9 mouse cellular contexts compared by ENCODE assay signal in genomic region chr11:44453423-44453822, GRCm38 (mm10). TPM values are rescaled to one million over a fixed set of nuclear protein-coding genes. Genes with fewer than 3 reads are reported as not detected.
A peak's percentile ranks its signal among the peaks of the same experiment; 100 is the strongest.
DNase-seq lines count a peak whose midpoint lies in the region; ATAC-seq and TF ChIP-seq lines count a peak whose summit lies in the region.
"Had no signal": no experiment of that assay in that cellular context is flagged by ENCODE, and none has a peak within 500 bp of the region (broad histone marks: within the 10 kb centered on the region; RNA-seq: fewer than 3 reads in every experiment).

No protein-coding gene starts in this region.

- H3K36me3 ChIP-seq in liver, embryonic 13.5 days, result peaks cover 35% of the 10 kb centered on the region

- 0 out of 2 replicates have a peak, but pooled peaks have one; percentile 26 for TF ChIP-seq CTCF in bone marrow, adult 2 months (IDR thresholded peaks at IDR 0.05; ENCODE audit: control insufficient read depth, insufficient read depth, low read length)

- no peak overlapping the region for H3K4me3 ChIP-seq in bone marrow, adult 2 months (replicated peaks; ENCODE audit: control insufficient read depth, low read depth, low read length)
- no peak overlapping the region for H3K4me3 ChIP-seq in liver, embryonic 13.5 days (replicated peaks)
- H3K4me3 ChIP-seq: erythroblast, embryonic 14.5 days had no signal

- no peaks in the 10 kb centered on the region for H3K9me3 ChIP-seq in liver, embryonic 13.5 days (replicated peaks)

- H3K27me3 ChIP-seq in liver, embryonic 13.5 days, result no peaks in the 10 kb centered on the region

- TF ChIP-seq POLR2A in bone marrow, adult 2 months (IDR thresholded peaks at IDR 0.05; ENCODE audit: borderline replicate concordance, control insufficient read depth, low read depth, low read length), result no peak

- peak; percentile 88 for ATAC-seq in frontal cortex, adult (ENCODE audit: low TSS enrichment)
- peak; percentile 47; the same call in 1 of the 2 replicates for ATAC-seq in liver, embryonic 13.5 days (ENCODE audit: low read depth)

- H3K27ac ChIP-seq in bone marrow, adult 2 months (ENCODE audit: control insufficient read depth, insufficient read depth, low read depth, low read length, poor library complexity), result no peak overlapping the region
- no peak overlapping the region; the same call in 1 of the 2 replicates for H3K27ac ChIP-seq in liver, embryonic 13.5 days

- WGBS in bone marrow, adult 2 months, result 50% methylated on average over 2 of the region's 2 CpGs
- WGBS in liver, embryonic 13.5 days (ENCODE audit: insufficient replicate concordance), result 55% methylated on average over 2 of the region's 2 CpGs

- no peak overlapping the region for H3K4me2 ChIP-seq in liver, embryonic 13.5 days

- no peaks in the 10 kb centered on the region for H3K4me1 ChIP-seq in bone marrow, adult 2 months (ENCODE audit: control insufficient read depth, insufficient read depth, low read length)
- 0 out of 2 replicates have a peak, but pooled peaks cover 5% of the 10 kb centered on the region for H3K4me1 ChIP-seq in liver, embryonic 13.5 days (replicated peaks)

- peak; percentile 11 for DNase-seq in ovary, postnatal 36 days (ENCODE audit: low spot score)
- no peak for DNase-seq in ovary, adult 18-20 months (ENCODE audit: low spot score)
- peak; percentile 86 for DNase-seq in kidney, adult 9 months
- DNase-seq in liver, embryonic 13.5 days, result peak; percentile 27
- peak; percentile 20 for DNase-seq in neural tube, embryonic 10.5 days (ENCODE audit: extremely low spot score, low spot score)
- peak; percentile 71 for DNase-seq in thymus, postnatal 0 days (ENCODE audit: low spot score)

- H3K9ac ChIP-seq in liver, embryonic 13.5 days, result no peak overlapping the region

RNA-seq across cellular contexts. Expression of gene Ublcp1, which starts 16.9 kb away (rescaled TPM):
- 42.2 and 52.5 TPM in 2 replicates for polyA plus RNA-seq in bone marrow, adult 2 months (2011; ENCODE audit: insufficient read depth, insufficient read length, low replicate concordance, missing spikeins)
- 43.9 and 47.6 TPM in 2 replicates for polyA plus RNA-seq in liver, embryonic 13.5 days (2015; fragmentation: Nextera tagmentation; extraction: Ambion mirVana)
- polyA plus RNA-seq in thymus, postnatal 0 days (2015; fragmentation: Nextera tagmentation; extraction: Ambion mirVana), result 50.7 and 55.3 TPM in 2 replicates

RNA-seq across cellular contexts. Expression of gene Il12b, which starts 53.6 kb away (rescaled TPM):
- polyA plus RNA-seq in bone marrow, adult 2 months (2011; ENCODE audit: insufficient read depth, insufficient read length, low replicate concordance, missing spikeins), result not detected in 2 replicates
- not detected in 2 replicates for polyA plus RNA-seq in liver, embryonic 13.5 days (2015; fragmentation: Nextera tagmentation; extraction: Ambion mirVana)
- polyA plus RNA-seq in thymus, postnatal 0 days (2015; fragmentation: Nextera tagmentation; extraction: Ambion mirVana), result 3.6 and 3.8 TPM in 2 replicates
- polyA plus RNA-seq: erythroblast, embryonic 14.5 days had no signal
